Mouse (Mus musculus): ENCODE results near the gene Nudt15.

Gene Nudt15

GRCm38 (mm10) chr14:73507702-73508376 is 40.2 kb downstream of the Nudt15 start:
- no peak for DNase-seq (ENCODE audit: low read depth, low spot score)

GRCm38 (mm10) chr14:73507200-73507599 is 40.8 kb downstream of the Nudt15 start:
- no peak for DNase-seq (ENCODE audit: low read depth, low spot score)

- DNase-seq (ENCODE audit: low read depth, low spot score), result no peak
These were observed 41.8 kb downstream of the Nudt15 start for GRCm38 (mm10) chr14:73506283-73506682.

- no peak for DNase-seq (ENCODE audit: low read depth, low spot score)
These were observed 44.7 kb downstream of the Nudt15 start for GRCm38 (mm10) chr14:73503237-73503933.

- no peak for DNase-seq (ENCODE audit: low read depth, low spot score)
These were observed 45.4 kb downstream of the Nudt15 start for GRCm38 (mm10) chr14:73502591-73503184.

- no peak for DNase-seq (ENCODE audit: low read depth, low spot score)
These were observed 46.3 kb downstream of the Nudt15 start for GRCm38 (mm10) chr14:73501721-73502120.

- no peak for DNase-seq (ENCODE audit: low read depth, low spot score)
These were observed 46.8 kb downstream of the Nudt15 start for GRCm38 (mm10) chr14:73501283-73501682.

GRCm38 (mm10) chr14:73495753-73496152 is 52.3 kb downstream of the Nudt15 start:
- DNase-seq (ENCODE audit: low read depth, low spot score), result no peak

- DNase-seq (ENCODE audit: low read depth, low spot score), result no peak
These were observed 53.9 kb downstream of the Nudt15 start for GRCm38 (mm10) chr14:73494122-73494521.

- DNase-seq (ENCODE audit: low read depth, low spot score), result no peak
These were observed 54.7 kb downstream of the Nudt15 start for GRCm38 (mm10) chr14:73493356-73493755.

GRCm38 (mm10) chr14:73486641-73487040 is 61.4 kb downstream of the Nudt15 start:
- no peak for DNase-seq (ENCODE audit: low read depth, low spot score)

GRCm38 (mm10) chr14:73484366-73485110 is 63.5 kb downstream of the Nudt15 start:
- no peak for DNase-seq (ENCODE audit: low read depth, low spot score)

GRCm38 (mm10) chr14:73483516-73484229 is 64.4 kb downstream of the Nudt15 start:
- no peak for DNase-seq (ENCODE audit: low read depth, low spot score)

- DNase-seq (ENCODE audit: low read depth, low spot score), result no peak
These were observed 68.3 kb downstream of the Nudt15 start for GRCm38 (mm10) chr14:73479771-73480170.

- no peak for DNase-seq (ENCODE audit: low read depth, low spot score)
These were observed 69.7 kb downstream of the Nudt15 start for GRCm38 (mm10) chr14:73478321-73478720.

- no peak for DNase-seq (ENCODE audit: low read depth, low spot score)
These were observed 71.0 kb downstream of the Nudt15 start for GRCm38 (mm10) chr14:73477077-73477476.

- no peak for DNase-seq (ENCODE audit: low read depth, low spot score)
These were observed 71.6 kb downstream of the Nudt15 start for GRCm38 (mm10) chr14:73476361-73476934.

- DNase-seq (ENCODE audit: low read depth, low spot score), result no peak
These were observed 72.5 kb downstream of the Nudt15 start for GRCm38 (mm10) chr14:73475506-73475905.

GRCm38 (mm10) chr14:73474636-73475093 is 73.4 kb downstream of the Nudt15 start:
- DNase-seq (ENCODE audit: low read depth, low spot score), result peak; percentile 51

- no peak for DNase-seq (ENCODE audit: low read depth, low spot score)
These were observed 74.2 kb downstream of the Nudt15 start for GRCm38 (mm10) chr14:73473670-73474460.

All from A20 (cell line).